Comparison of ENCODE assay signal across 8 mouse cellular contexts in the genomic region with DNA sequence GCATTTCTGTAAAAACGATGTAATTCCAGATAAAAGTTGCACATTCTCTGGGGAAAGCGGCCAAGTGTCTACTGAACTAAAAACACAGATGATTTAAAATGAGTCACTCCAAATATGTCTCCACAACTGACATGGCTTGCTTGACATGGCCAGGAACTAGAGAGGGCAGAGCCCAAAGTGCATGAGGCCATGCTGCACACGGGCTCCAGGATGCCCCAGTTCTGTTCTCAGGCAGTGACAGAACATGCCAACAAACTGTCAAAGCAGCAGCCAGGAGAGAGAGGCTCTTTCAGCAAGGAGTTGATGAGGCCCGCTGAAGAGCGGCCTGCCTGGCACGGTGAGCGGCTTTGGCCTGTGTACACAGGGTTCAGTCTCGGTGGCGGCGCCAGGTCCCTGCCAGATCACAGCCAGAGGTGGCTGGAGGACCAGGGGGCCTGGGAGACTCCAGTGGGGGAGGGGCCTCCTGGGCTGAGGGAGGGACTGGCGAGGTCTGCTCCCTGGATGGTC.
DNase-seq lines count a peak whose midpoint lies in the region; ATAC-seq and TF ChIP-seq lines count a peak whose summit lies in the region.

No protein-coding gene starts in this region.

- H3K9ac ChIP-seq in embryonic facial prominence, embryonic 11.5 days (replicated peaks; ENCODE audit: low read length) = peak overlapping the region; percentile 5; the same call in 1 of the 2 replicates
- H3K9ac ChIP-seq in kidney, embryonic 15.5 days = no peak overlapping the region
- H3K9ac ChIP-seq in limb, embryonic 15.5 days = no peak overlapping the region

- no peaks in the 10 kb centered on the region; the same call in 1 of the 2 replicates for H3K36me3 ChIP-seq in kidney, adult 2 months (ENCODE audit: control insufficient read depth, insufficient read depth, low read length)
- H3K36me3 ChIP-seq in embryonic facial prominence, embryonic 11.5 days (replicated peaks; ENCODE audit: control insufficient read depth, insufficient read depth, low read depth, low read length) = no peaks in the 10 kb centered on the region
- no peaks in the 10 kb centered on the region for H3K36me3 ChIP-seq in kidney, embryonic 15.5 days
- 0 out of 2 replicates have a peak, but pooled peaks cover 2% of the 10 kb centered on the region for H3K36me3 ChIP-seq in limb, embryonic 15.5 days

- no peak overlapping the region for H3K4me3 ChIP-seq in kidney, adult 2 months (ENCODE audit: insufficient read depth, low read depth, low read length)
- H3K4me3 ChIP-seq in embryonic facial prominence, embryonic 11.5 days (ENCODE audit: low read depth, low read length) = no peak overlapping the region
- H3K4me3 ChIP-seq in kidney, embryonic 15.5 days (replicated peaks) = no peak overlapping the region
- H3K4me3 ChIP-seq in limb, embryonic 15.5 days = no peak overlapping the region

- H3K27me3 ChIP-seq in kidney, adult 2 months (replicated peaks; ENCODE audit: control insufficient read depth, insufficient read depth, low read length) = no peaks in the 10 kb centered on the region
- no peaks in the 10 kb centered on the region for H3K27me3 ChIP-seq in embryonic facial prominence, embryonic 11.5 days (ENCODE audit: control insufficient read depth, insufficient read depth, low read length)
- H3K27me3 ChIP-seq in kidney, embryonic 15.5 days = no peaks in the 10 kb centered on the region
- H3K27me3 ChIP-seq in limb, embryonic 15.5 days = no peaks in the 10 kb centered on the region

- no peak for ATAC-seq in embryonic facial prominence, embryonic 11.5 days (replicated peaks; ENCODE audit: insufficient number of reproducible peaks, low FRiP score, low TSS enrichment, low read depth)
- peak; percentile 59 for ATAC-seq in kidney, embryonic 15.5 days (replicated peaks; ENCODE audit: low FRiP score)
- ATAC-seq in limb, embryonic 15.5 days (ENCODE audit: insufficient number of reproducible peaks, low FRiP score, low TSS enrichment, low read depth) = peak; percentile 38; the same call in 1 of the 2 replicates

- H3K4me2 ChIP-seq in embryonic facial prominence, embryonic 11.5 days (ENCODE audit: low read depth, low read length) = no peak overlapping the region
- H3K4me2 ChIP-seq in kidney, embryonic 15.5 days = no peak overlapping the region
- no peak overlapping the region for H3K4me2 ChIP-seq in limb, embryonic 15.5 days

- no peak for TF ChIP-seq POLR2A in kidney, adult 2 months (IDR thresholded peaks at IDR 0.05; ENCODE audit: low read depth, low read length)

- 44% methylated on average over 11 of the region's 11 CpGs for WGBS in kidney, adult 2 months
- WGBS in embryonic facial prominence, embryonic 11.5 days = 64% methylated on average over 11 of the region's 11 CpGs
- 67% methylated on average over 11 of the region's 11 CpGs for WGBS in kidney, embryonic 15.5 days
- WGBS in limb, embryonic 15.5 days = 46% methylated on average over 11 of the region's 11 CpGs

- no peak for TF ChIP-seq CTCF in kidney, adult 2 months (conservative IDR thresholded peaks at IDR 0.05; ENCODE audit: insufficient read depth, insufficient read length, low read depth, low read length)

- H3K9me3 ChIP-seq in embryonic facial prominence, embryonic 11.5 days (replicated peaks; ENCODE audit: control insufficient read depth, low read length) = no peaks in the 10 kb centered on the region
- no peaks in the 10 kb centered on the region for H3K9me3 ChIP-seq in kidney, embryonic 15.5 days (replicated peaks)
- H3K9me3 ChIP-seq in limb, embryonic 15.5 days = no peaks in the 10 kb centered on the region

- H3K27ac ChIP-seq in kidney, adult 2 months (ENCODE audit: insufficient read depth, low read depth, low read length) = no peak overlapping the region
- H3K27ac ChIP-seq in embryonic facial prominence, embryonic 11.5 days (replicated peaks; ENCODE audit: low read depth, low read length) = 0 out of 2 replicates have a peak overlapping the region, but pooled peaks have one; percentile 6
- no peak overlapping the region for H3K27ac ChIP-seq in kidney, embryonic 15.5 days
- peak overlapping the region; percentile 47; the same call in 1 of the 2 replicates for H3K27ac ChIP-seq in limb, embryonic 15.5 days

- H3K4me1 ChIP-seq in kidney, adult 2 months (ENCODE audit: control insufficient read depth, insufficient read depth, low read length) = no peaks in the 10 kb centered on the region
- peaks cover 4% of the 10 kb centered on the region; the same call in 1 of the 2 replicates for H3K4me1 ChIP-seq in embryonic facial prominence, embryonic 11.5 days (ENCODE audit: control insufficient read depth, insufficient read depth, low read length)
- peaks cover 24% of the 10 kb centered on the region for H3K4me1 ChIP-seq in kidney, embryonic 15.5 days
- H3K4me1 ChIP-seq in limb, embryonic 15.5 days = peaks cover 30% of the 10 kb centered on the region

- peak; percentile 62 for DNase-seq in kidney, adult 2 months
- no peak for DNase-seq in kidney, adult 9 months
- no peak for DNase-seq in embryonic facial prominence, embryonic 11.5 days (ENCODE audit: low spot score)
- peak; percentile 65 for DNase-seq in heart, adult 8-10 months (ENCODE audit: low spot score)
- peak; percentile 20 for DNase-seq in retina, postnatal 7 days (ENCODE audit: low read depth, low spot score)
- no peak for DNase-seq in natural killer cell, adult 2 months (ENCODE audit: low spot score in 2 of 2)

Comparison
In these comparisons a context has a peak if more than half of its experiments do, and no peak if none do; other contexts are left out.
1. DNase-seq: peak in kidney, adult 2 months (single experiment), heart, adult 8-10 months (single experiment) and retina, postnatal 7 days (single experiment); none in kidney, adult 9 months (single experiment), embryonic facial prominence, embryonic 11.5 days (single experiment) and natural killer cell, adult 2 months (0 of 2).
2. H3K27ac ChIP-seq: peak in embryonic facial prominence, embryonic 11.5 days (single experiment) and limb, embryonic 15.5 days (single experiment); none in kidney, adult 2 months (single experiment) and kidney, embryonic 15.5 days (single experiment).